28 mouse cellular contexts compared by ENCODE assay signal in the genomic region with DNA sequence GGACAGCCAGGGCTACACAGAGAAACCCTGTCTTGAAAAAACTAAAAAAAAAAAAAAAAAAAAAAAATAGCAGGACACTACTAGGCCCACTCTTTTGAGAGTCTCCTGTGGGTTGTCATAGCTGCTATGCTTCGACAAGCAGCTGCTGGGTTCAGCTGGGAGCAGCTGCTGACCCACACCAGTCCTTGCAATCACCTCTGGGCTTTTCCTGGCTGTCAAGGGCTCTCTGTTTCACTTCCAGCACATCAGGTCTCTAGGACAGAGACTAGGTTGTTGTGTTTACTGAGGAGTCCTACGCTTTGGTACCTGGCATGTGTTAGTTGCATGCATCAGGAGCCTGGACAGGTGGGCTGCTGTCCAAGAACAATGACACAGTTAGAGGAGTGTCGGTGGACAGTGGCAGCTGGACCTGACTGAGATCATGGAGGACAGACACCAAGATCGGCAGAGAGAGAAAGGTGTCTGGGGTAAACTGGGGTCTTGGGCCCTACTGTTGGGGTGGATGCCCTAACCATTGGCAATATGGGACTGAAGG. TPM values are rescaled to one million over a fixed set of nuclear protein-coding genes. Genes with fewer than 3 reads are reported as not detected.
A peak's percentile ranks its signal among the peaks of the same experiment; 100 is the strongest.
DNase-seq lines count a peak whose midpoint lies in the region; ATAC-seq and TF ChIP-seq lines count a peak whose summit lies in the region.
"Had no signal": no experiment of that assay in that cellular context is flagged by ENCODE, and none has a peak within 500 bp of the region (broad histone marks: within the 10 kb centered on the region; RNA-seq: fewer than 3 reads in every experiment).

No protein-coding gene starts in this region.

- TF ChIP-seq POLR2A in liver, adult 2 months (IDR thresholded peaks at IDR 0.05; ENCODE audit: extremely low read depth, insufficient read depth, low read length), result no peak
- no peak for TF ChIP-seq POLR2A in lung, adult 2 months (IDR thresholded peaks at IDR 0.05; ENCODE audit: borderline replicate concordance, extremely low read depth, low read depth, low read length)

- 17% methylated on average over 4 of the region's 4 CpGs for WGBS in liver, adult 2 months
- WGBS in liver, embryonic 11.5 days, result 80% methylated on average over 4 of the region's 4 CpGs
- 55% methylated on average over 4 of the region's 4 CpGs for WGBS in lung, embryonic 14.5 days
- 67% methylated on average over 4 of the region's 4 CpGs for WGBS in lung, adult 2 months

- H3K79me2 ChIP-seq in liver, adult 2 months (ENCODE audit: control insufficient read depth, insufficient read depth, low read length), result no peaks in the 10 kb centered on the region

- H3K27me3 ChIP-seq in liver, adult 2 months (ENCODE audit: control insufficient read depth, insufficient read depth, low read length), result no peaks in the 10 kb centered on the region
- no peaks in the 10 kb centered on the region for H3K27me3 ChIP-seq in liver, embryonic 11.5 days (replicated peaks; ENCODE audit: control insufficient read depth, insufficient read depth, low read length)
- H3K27me3 ChIP-seq in lung, embryonic 14.5 days (ENCODE audit: insufficient read depth, low read length), result no peaks in the 10 kb centered on the region
- H3K27me3 ChIP-seq: CH12.LX; embryonic facial prominence, embryonic 13.5 days; forebrain, embryonic 12.5 days; forebrain, embryonic 15.5 days; hindbrain, embryonic 13.5 days; Patski had no signal

- H3K4me1 ChIP-seq in liver, adult 2 months (ENCODE audit: control insufficient read depth, insufficient read depth, low read length), result peaks cover 14% of the 10 kb centered on the region
- peaks cover 10% of the 10 kb centered on the region for H3K4me1 ChIP-seq in liver, embryonic 11.5 days (replicated peaks; ENCODE audit: control insufficient read depth, insufficient read depth, low read length)
- H3K4me1 ChIP-seq in lung, embryonic 14.5 days (ENCODE audit: insufficient read depth), result no peaks in the 10 kb centered on the region
- no peaks in the 10 kb centered on the region; the same call in 1 of the 2 replicates for H3K4me1 ChIP-seq in lung, adult 2 months (ENCODE audit: control insufficient read depth, insufficient read depth, low read length)
- H3K4me1 ChIP-seq: embryonic facial prominence, embryonic 13.5 days had no signal

- no peaks in the 10 kb centered on the region for H3K9me3 ChIP-seq in liver, embryonic 11.5 days (ENCODE audit: control insufficient read depth, low read length)
- H3K9me3 ChIP-seq in lung, embryonic 14.5 days (ENCODE audit: low read depth, low read length), result no peaks in the 10 kb centered on the region
- H3K9me3 ChIP-seq: embryonic facial prominence, embryonic 10.5 days; embryonic facial prominence, embryonic 13.5 days; forebrain, embryonic 12.5 days; forebrain, embryonic 15.5 days; G1E; hindbrain, embryonic 10.5 days; hindbrain, embryonic 13.5 days had no signal

- peak overlapping the region; percentile 48 for H3K9ac ChIP-seq in liver, adult 2 months (ENCODE audit: low read depth, low read length)
- H3K9ac ChIP-seq in liver, embryonic 11.5 days (ENCODE audit: low read depth, low read length), result no peak overlapping the region
- no peak overlapping the region for H3K9ac ChIP-seq in lung, embryonic 14.5 days
- H3K9ac ChIP-seq: embryonic facial prominence, embryonic 13.5 days; forebrain, embryonic 12.5 days; forebrain, embryonic 15.5 days had no signal

- no peak for TF ChIP-seq CTCF in gastrocnemius, adult 2 months (IDR thresholded peaks at IDR 0.05)
- no peak for TF ChIP-seq CTCF in liver, adult 2 months (IDR thresholded peaks at IDR 0.05; ENCODE audit: low read depth, low read length)
- TF ChIP-seq CTCF in lung, embryonic 14.5 days (IDR thresholded peaks at IDR 0.05; ENCODE audit: low read depth), result no peak
- TF ChIP-seq CTCF in lung, adult 2 months (IDR thresholded peaks at IDR 0.05; ENCODE audit: insufficient read depth, low read length), result no peak

- peak; percentile 25 for DNase-seq in gastrocnemius, adult 2 months
- no peak for DNase-seq in gastrocnemius, postnatal 36 days
- DNase-seq in liver, adult 2 months (ENCODE audit: extremely low read depth, low read depth, low spot score), result peak; percentile 99
- no peak for DNase-seq in liver, embryonic 11.5 days (ENCODE audit: low spot score)
- DNase-seq in lung, embryonic 14.5 days, result peak; percentile 32
- DNase-seq in lung, adult 2 months, result no peak
- DNase-seq in lung, postnatal 36 days, result peak; percentile 38
- DNase-seq in lung, postnatal 14 days, result no peak
- DNase-seq: adrenal gland, postnatal 14 days; B cell, adult 2 months; cerebellum, adult 11-12 months; cerebellum, adult 8-10 months; cerebellum, postnatal 36 days; embryo, embryonic 11 days; gastrocnemius, postnatal 10 days had no signal

- no peak overlapping the region for H3K27ac ChIP-seq in gastrocnemius, adult 2 months
- H3K27ac ChIP-seq in liver, adult 2 months (replicated peaks; ENCODE audit: insufficient read depth, low read depth, low read length), result peak overlapping the region; percentile 82
- no peak overlapping the region for H3K27ac ChIP-seq in liver, embryonic 11.5 days (ENCODE audit: low read depth, low read length)
- H3K27ac ChIP-seq in lung, embryonic 14.5 days (ENCODE audit: low read depth), result no peak overlapping the region
- H3K27ac ChIP-seq: embryonic facial prominence, embryonic 10.5 days; embryonic facial prominence, embryonic 13.5 days; forebrain, embryonic 12.5 days; forebrain, embryonic 15.5 days; heart, adult 2 months; hindbrain, embryonic 10.5 days; hindbrain, embryonic 13.5 days had no signal

- no peak overlapping the region for H3K4me2 ChIP-seq in liver, embryonic 11.5 days
- H3K4me2 ChIP-seq in lung, embryonic 14.5 days, result no peak overlapping the region
- H3K4me2 ChIP-seq: embryonic facial prominence, embryonic 13.5 days; forebrain, embryonic 12.5 days; forebrain, embryonic 15.5 days; heart, embryonic 11.5 days; hindbrain, embryonic 13.5 days had no signal

- peaks cover 9% of the 10 kb centered on the region; the same call in 1 of the 2 replicates for H3K36me3 ChIP-seq in liver, adult 2 months (ENCODE audit: control insufficient read depth, insufficient read depth, low read length)
- H3K36me3 ChIP-seq in liver, embryonic 11.5 days (ENCODE audit: control insufficient read depth, insufficient read depth, low read length), result peaks cover 4% of the 10 kb centered on the region; the same call in 1 of the 2 replicates
- peaks cover 8% of the 10 kb centered on the region for H3K36me3 ChIP-seq in lung, embryonic 14.5 days (ENCODE audit: insufficient read depth)

- intact Hi-C loops in gastrocnemius, adult 2 months (cut with DNase I), result loop anchor here (10.0 kb wide), 1 partner anchor 1995 kb away; a partner anchor contains a TSS
- intact Hi-C loops in gastrocnemius, postnatal 36 days (cut with DNase I), result no loop called here

- ATAC-seq in liver, embryonic 11.5 days (replicated peaks; ENCODE audit: low FRiP score), result no peak
- no peak for ATAC-seq in lung, embryonic 14.5 days (ENCODE audit: insufficient read depth)
- ATAC-seq: forebrain, embryonic 15.5 days; hindbrain, embryonic 16.5 days; Patski had no signal

- no peak overlapping the region for H3K4me3 ChIP-seq in gastrocnemius, adult 2 months
- H3K4me3 ChIP-seq in liver, adult 2 months (ENCODE audit: insufficient read depth, low read depth, low read length), result no peak overlapping the region; the same call in 1 of the 2 replicates
- H3K4me3 ChIP-seq in liver, embryonic 11.5 days (ENCODE audit: low read depth, low read length), result no peak overlapping the region
- no peak overlapping the region for H3K4me3 ChIP-seq in lung, embryonic 14.5 days (ENCODE audit: low read depth, low read length)
- no peak overlapping the region for H3K4me3 ChIP-seq in lung, adult 2 months (replicated peaks; ENCODE audit: extremely low read depth, low read depth, low read length)
- H3K4me3 ChIP-seq: embryonic facial prominence, embryonic 10.5 days; embryonic facial prominence, embryonic 13.5 days; erythroblast, embryonic 14.5 days; forebrain, embryonic 12.5 days; forebrain, embryonic 15.5 days; heart, adult 2 months; hindbrain, embryonic 10.5 days; hindbrain, embryonic 13.5 days had no signal

RNA-seq across cellular contexts. Expression of a gene that starts 13.7 kb away (rescaled TPM):
- total RNA-seq in gastrocnemius, adult 2 months (2021), result 1 to 10 TPM; 7.7 to 8.8 TPM
- total RNA-seq in gastrocnemius, postnatal 36 days (2021), result 1 to 10 TPM; 4.9 to 6.8 TPM
- 626 and 693 TPM in 2 replicates for total RNA-seq in liver, adult 2 months (2014; rRNA removed)
- polyA plus RNA-seq in liver, adult 2 months (2012; rRNA removed), result 602 and 616 TPM in 2 replicates
- 4.5 and 5.2 TPM in 2 replicates for polyA plus RNA-seq in liver, embryonic 11.5 days (2014; fragmentation: Nextera tagmentation; extraction: Ambion mirVana)
- 11.9 and 12.6 TPM in 2 replicates for polyA plus RNA-seq in lung, embryonic 14.5 days (2014; fragmentation: Nextera tagmentation; extraction: Ambion mirVana)
- polyA plus RNA-seq in lung, adult 2 months (2012; rRNA removed), result 13.7 and 14.7 TPM in 2 replicates

RNA-seq across cellular contexts. Expression of a gene that starts 13.9 kb away (rescaled TPM):
- 10 to 100 TPM; 11.9 to 12.1 TPM for total RNA-seq in gastrocnemius, adult 2 months (2021)
- total RNA-seq in gastrocnemius, postnatal 36 days (2021), result 1 to 10 TPM; 7.3 to 9.2 TPM
- 1.9 and 2.1 TPM in 2 replicates for total RNA-seq in liver, adult 2 months (2014; rRNA removed)
- polyA plus RNA-seq in liver, adult 2 months (2012; rRNA removed), result 5.2 and 5.4 TPM in 2 replicates
- polyA plus RNA-seq in liver, embryonic 11.5 days (2014; fragmentation: Nextera tagmentation; extraction: Ambion mirVana), result 2.9 and 3.9 TPM in 2 replicates
- 8.7 and 9.0 TPM in 2 replicates for polyA plus RNA-seq in lung, embryonic 14.5 days (2014; fragmentation: Nextera tagmentation; extraction: Ambion mirVana)
- 15.1 and 19.0 TPM in 2 replicates for polyA plus RNA-seq in lung, adult 2 months (2012; rRNA removed)

RNA-seq across cellular contexts. Expression of a gene that starts 43.9 kb away (rescaled TPM):
- 1 to 10 TPM; 2.5 to 5.3 TPM for total RNA-seq in gastrocnemius, adult 2 months (2021)
- 1 to 10 TPM; 4.6 to 5.1 TPM for total RNA-seq in gastrocnemius, postnatal 36 days (2021)
- 9.3 and 11.4 TPM in 2 replicates for total RNA-seq in liver, adult 2 months (2014; rRNA removed)
- polyA plus RNA-seq in liver, adult 2 months (2012; rRNA removed), result 9.4 and 11.6 TPM in 2 replicates
- 4.1 and 5.3 TPM in 2 replicates for polyA plus RNA-seq in liver, embryonic 11.5 days (2014; fragmentation: Nextera tagmentation; extraction: Ambion mirVana)
- polyA plus RNA-seq in lung, embryonic 14.5 days (2014; fragmentation: Nextera tagmentation; extraction: Ambion mirVana), result 5.7 and 8.0 TPM in 2 replicates
- 15.7 and 18.3 TPM in 2 replicates for polyA plus RNA-seq in lung, adult 2 months (2012; rRNA removed)

RNA-seq across cellular contexts. Expression of a gene that starts 44.4 kb away (rescaled TPM):
- total RNA-seq in gastrocnemius, adult 2 months (2021), result 10 to 100 TPM; 28.4 to 29.1 TPM
- 10 to 100 TPM; 23.8 to 26.2 TPM for total RNA-seq in gastrocnemius, postnatal 36 days (2021)
- 11.7 and 14.2 TPM in 2 replicates for total RNA-seq in liver, adult 2 months (2014; rRNA removed)
- 20.2 and 24.3 TPM in 2 replicates for polyA plus RNA-seq in liver, adult 2 months (2012; rRNA removed)
- polyA plus RNA-seq in liver, embryonic 11.5 days (2014; fragmentation: Nextera tagmentation; extraction: Ambion mirVana), result 90.8 and 102 TPM in 2 replicates
- polyA plus RNA-seq in lung, embryonic 14.5 days (2014; fragmentation: Nextera tagmentation; extraction: Ambion mirVana), result 94.9 and 101 TPM in 2 replicates
- 119 and 127 TPM in 2 replicates for polyA plus RNA-seq in lung, adult 2 months (2012; rRNA removed)

RNA-seq across cellular contexts. Expression of a gene that starts 56.8 kb away (rescaled TPM):
- total RNA-seq in gastrocnemius, adult 2 months (2021), result 10 to 100 TPM; 33.4 to 35.6 TPM
- 10 to 100 TPM; 24.6 to 28.5 TPM for total RNA-seq in gastrocnemius, postnatal 36 days (2021)
- total RNA-seq in liver, adult 2 months (2014; rRNA removed), result 19.6 and 24.8 TPM in 2 replicates
- 10.3 and 11.6 TPM in 2 replicates for polyA plus RNA-seq in liver, adult 2 months (2012; rRNA removed)
- polyA plus RNA-seq in liver, embryonic 11.5 days (2014; fragmentation: Nextera tagmentation; extraction: Ambion mirVana), result 17.9 and 19.2 TPM in 2 replicates
- polyA plus RNA-seq in lung, embryonic 14.5 days (2014; fragmentation: Nextera tagmentation; extraction: Ambion mirVana), result 24.3 and 26.3 TPM in 2 replicates
- 19.3 and 22.0 TPM in 2 replicates for polyA plus RNA-seq in lung, adult 2 months (2012; rRNA removed)

Comparison
In these comparisons a context has a peak if more than half of its experiments do, and no peak if none do; other contexts are left out.
1. DNase-seq: peak in gastrocnemius, adult 2 months (single experiment), liver, adult 2 months (single experiment), lung, embryonic 14.5 days (single experiment) and lung, postnatal 36 days (single experiment); none in gastrocnemius, postnatal 36 days (0 of 2), liver, embryonic 11.5 days (single experiment), lung, adult 2 months (single experiment) and lung, postnatal 14 days (single experiment).
2. RNA of a gene that starts 13.7 kb away (polyA plus RNA-seq): 602 to 616 TPM in liver, adult 2 months; 13.7 to 14.7 TPM in lung, adult 2 months, 11.9 to 12.6 TPM in lung, embryonic 14.5 days and 4.5 to 5.2 TPM in liver, embryonic 11.5 days; every median in the first group is over 10 times any median in the second.